Mouse (Mus musculus): ENCODE results near the gene Mea1.
A peak's percentile ranks its signal among the peaks of the same experiment; 100 is the strongest.

The Mea1 gene

DNA sequence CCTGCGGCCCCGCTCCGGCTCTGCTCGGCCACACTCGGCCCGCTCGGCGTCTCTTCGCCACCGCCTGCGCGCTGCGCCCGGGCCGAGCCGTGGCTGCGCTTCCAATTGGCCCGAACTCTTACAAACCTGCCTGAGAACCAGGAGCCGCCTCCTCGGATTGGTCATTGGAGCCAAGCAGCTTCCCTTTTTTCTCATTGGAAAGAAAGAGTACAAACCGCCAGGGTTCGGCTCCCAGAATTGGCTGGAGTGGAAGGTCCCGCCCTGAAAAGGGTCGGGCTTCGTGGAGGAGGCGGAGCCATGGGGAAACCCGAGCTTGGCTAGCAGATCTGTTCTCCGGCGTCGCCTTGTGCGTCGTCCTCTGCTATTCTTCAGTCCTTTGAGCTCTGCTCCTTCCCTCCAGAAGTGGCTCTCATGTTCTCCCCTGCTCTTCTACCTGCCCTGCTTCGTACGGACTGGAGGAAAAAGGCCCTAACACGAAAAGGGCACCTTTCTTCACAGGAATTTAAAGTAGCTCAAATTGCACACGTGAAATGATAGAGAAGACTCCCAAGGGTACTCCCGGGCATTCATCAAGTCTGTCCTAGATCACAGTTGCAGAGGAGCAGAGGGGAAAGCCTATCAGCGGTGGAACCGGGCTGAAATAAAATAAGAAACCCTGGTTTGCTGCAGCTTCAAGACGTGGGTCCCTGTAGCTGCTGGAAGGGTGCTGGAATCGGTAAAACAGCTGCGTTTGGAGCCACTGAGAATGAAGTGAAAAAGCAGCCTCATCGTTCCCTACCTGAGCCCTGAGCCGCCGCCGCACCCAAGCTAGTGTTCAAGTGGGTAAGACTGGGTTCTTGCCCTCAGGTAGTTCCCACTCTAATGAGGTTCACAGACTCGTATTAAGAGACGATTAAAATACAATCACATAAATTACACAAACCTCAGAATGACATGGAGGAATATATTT is 26.6 kb downstream of the Mea1 start, which contains the start of gene Ppp2r5d:
Ppp2r5d (minus strand) TSS at position 225 of the 949 bp plus-strand sequence.
- peak; percentile 98 for DNase-seq (ENCODE audit: low read depth)

DNA sequence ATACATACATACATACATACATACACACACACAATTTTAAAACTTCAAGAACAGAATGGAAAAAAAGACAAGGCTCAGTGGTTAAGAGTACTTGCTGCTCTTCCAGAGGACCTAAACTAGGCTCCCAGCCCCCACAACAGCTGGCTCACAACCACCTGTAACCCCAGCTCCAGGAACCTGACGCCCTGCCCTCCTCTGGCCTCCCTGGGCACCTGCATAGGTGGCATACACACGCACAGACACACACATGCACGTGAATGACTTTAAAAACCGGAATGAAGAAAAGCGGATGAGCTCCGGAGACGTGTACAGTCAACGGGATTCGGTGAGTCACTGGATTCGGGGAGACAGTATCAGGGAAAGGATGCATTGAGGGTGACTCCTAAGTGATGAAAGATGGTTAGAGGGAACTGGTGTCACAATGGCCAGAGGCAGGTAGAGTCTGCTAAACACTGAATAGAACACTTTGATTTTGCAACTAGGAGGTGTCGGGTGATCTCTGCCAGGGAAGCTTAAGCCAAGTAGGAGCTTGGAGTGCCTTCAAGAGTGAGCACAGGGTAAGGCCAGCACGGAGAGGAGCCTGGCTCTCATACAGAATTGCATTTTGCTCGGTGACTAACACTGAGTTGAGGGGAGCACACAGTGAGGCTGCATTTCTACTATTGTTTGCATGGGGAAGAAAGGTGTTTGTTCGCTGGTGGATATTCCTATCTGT is 27.9 kb downstream of the Mea1 start:
- DNase-seq (ENCODE audit: low read depth) = no peak

DNA sequence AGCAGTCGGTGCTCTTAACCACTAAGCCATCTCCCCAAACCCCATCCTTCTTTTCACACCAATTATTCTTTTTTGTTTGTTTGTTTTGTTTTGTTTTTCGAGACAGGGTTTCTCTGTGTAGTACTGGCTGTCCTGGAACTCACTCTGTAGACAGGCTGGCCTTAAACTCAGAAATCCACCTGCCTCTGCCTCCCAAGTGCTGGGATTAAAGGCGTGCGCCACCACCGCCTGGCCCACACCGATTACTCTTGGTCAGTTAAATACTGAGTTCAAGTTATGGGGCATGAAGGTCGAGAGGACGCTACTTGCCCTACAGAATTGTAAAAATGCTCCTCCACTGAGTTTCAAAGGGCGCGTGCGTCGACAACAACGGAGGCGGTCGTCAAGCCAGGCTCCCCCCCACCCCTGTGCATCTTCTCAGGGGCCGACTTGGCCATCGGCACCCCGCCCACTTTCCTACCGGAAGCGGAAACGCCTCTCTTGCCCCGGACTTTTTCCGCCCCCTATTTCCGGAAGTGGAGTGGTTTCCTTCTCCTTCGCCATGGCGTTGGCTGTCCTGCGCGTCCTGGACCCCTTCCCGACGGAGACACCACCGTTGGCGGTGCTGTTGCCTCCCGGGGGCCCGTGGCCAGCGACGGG is 32.5 kb downstream of the Mea1 start, which contains the start of gene Pex6:
Pex6 (plus strand) TSS at position 505 of the 639 bp plus-strand sequence.
- DNase-seq (ENCODE audit: low read depth) = peak; percentile 93

DNA sequence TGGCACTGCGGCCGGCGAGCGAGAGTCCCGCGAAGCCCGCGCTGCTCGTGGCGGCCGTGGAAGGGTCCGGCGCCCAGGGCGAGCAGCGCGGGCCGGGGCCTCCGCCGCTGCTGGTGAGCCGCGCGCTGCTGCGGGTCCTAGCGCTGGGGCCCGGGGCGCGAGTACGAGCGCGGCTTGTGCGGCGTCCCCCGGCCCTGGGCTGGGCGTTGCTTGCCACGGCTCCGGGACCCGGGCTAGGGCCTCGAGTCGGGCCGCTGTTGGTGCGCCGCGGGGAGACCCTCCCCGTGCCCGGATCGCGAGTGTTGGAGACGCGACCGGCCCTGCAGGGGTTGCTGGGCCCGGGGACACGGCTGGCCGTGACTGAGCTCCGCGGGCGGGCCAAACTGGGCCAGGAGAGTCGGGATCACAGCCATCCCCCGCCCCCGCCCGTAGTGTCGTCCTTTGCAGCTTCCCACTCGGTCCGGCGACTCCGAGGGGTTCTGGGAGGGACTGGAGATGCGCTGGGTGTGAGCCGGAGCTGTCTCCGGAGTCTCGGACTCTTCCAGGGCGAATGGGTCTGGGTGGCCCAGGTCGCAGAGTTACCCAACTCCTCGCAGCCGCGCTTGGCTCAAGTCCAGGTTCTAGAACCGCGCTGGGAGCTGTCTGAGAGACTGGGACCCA is 33.1 kb downstream of the Mea1 start:
- no peak for DNase-seq (ENCODE audit: low read depth)

DNA sequence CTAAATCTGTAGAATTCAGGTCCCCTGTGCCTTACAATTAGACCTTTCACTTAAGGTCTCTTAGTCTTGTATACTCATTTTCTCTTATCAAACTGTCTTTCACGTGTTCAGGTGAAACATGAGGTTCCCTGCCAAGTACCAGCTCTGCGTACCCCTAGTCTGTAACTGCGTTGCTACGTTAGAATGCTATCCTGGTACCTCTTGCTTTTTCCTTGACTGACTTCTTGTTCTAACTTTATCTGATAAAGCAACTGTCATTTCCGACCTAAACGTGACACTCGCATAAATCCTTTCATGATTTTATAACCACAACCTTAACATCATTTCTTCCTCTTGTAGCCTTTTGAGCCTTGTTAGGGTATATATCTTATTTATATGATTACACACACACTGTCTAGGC is 33.8 kb downstream of the Mea1 start:
- DNase-seq (ENCODE audit: low read depth) = no peak

DNA sequence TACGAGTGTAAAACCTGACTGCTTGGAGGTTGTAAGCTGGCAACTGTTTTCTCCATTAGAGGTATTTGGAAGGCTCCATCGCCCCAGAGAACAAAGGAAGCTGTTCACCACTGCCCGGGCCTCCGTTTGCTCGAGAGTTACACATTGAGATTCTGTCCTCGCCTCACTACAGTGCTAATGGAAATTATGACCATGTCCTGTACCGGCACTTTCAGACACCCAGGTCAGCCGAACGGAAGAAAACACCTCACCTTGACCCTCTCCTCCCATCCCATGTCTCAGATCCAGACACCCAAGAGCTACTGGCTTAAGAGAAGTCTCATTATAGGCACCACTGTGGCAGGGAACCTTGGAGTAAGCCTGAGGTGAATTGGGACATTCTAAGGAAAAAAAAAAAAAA is 35.3 kb downstream of the Mea1 start:
- no peak for DNase-seq (ENCODE audit: low read depth)

DNA sequence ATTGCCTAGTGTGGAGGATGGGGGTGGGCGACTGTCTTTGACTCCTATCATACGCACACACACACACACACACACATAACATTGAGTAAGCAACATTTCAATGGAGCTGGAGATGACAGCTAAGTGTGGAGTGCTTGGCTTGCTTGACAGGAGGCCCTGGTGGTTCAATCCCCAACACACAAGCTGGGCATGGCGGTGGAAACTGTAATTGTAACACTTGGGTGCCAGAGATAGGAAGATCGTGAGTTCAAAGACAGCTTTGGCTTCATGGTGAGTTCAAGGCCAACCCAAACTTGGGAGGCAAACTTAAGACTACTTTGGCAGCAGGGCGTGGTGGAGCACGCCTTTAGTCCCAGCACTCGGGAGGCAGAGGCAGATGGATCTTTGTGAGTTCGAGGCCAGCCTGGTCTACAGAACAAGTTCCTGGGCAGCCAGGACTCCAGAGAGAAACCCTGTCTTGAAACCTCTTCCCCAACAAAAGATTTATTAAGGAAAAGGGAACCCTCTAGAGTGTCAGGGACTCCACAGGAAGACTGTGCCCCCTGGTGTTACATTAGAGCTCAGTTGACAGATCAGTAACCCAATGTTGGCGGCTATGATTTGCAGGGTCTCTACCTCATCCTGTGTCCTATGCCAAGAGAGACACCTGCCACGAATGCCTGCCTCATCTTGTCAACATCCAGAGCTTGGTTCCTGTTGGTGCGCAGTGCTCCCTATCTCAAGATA is 36.3 kb downstream of the Mea1 start:
- no peak for DNase-seq (ENCODE audit: low read depth)

DNA sequence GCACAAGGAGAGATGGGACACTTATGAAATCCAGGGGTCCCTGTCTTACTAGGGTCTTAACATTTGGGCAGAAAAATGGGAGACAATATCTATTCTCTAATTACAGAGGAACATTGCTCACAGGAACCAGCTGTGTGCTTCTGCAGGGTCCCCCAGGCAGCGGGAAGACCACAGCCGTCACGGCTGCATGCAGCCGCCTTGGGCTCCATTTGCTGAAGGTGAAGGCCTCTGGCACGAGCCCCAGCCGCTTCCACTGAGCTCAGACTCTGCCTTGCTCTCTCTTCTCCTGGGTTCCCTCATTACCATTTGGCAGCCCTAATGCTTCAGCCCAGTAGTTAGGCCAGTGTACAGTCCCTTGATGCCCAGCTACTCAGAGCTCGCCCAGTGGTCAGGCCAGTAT is 42.5 kb downstream of the Mea1 start:
- no peak for DNase-seq (ENCODE audit: low read depth)

DNA sequence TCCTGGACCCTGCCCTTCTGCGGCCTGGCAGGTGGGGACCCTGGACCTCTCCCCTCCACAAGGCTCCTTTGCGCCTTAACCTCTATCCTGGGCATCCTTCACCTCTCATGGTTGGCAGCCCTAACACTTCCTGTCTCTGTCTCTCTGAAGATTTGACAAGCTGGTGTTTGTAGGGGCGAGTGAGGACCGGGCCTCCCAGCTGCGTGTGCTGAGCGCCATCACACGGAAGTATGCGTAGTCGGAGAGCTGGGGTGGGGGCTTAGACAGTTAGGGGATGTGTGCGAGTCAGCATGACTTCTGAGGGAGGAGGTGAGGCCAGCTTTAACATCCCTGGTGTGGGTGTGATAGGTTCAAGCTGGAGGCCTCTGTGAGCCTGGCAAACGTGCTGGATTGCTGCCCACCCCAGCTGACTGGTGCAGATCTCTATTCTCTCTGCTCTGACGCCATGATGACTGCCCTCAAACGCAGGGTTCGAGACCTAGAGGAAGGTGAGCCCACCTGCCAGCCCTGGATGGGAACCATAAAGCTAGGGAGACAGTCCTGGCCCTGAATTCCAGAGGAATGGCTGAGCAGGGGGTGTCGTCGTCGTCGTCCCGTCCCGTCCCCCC is 46.0 kb downstream of the Mea1 start:
- DNase-seq (ENCODE audit: low read depth) = no peak

DNA sequence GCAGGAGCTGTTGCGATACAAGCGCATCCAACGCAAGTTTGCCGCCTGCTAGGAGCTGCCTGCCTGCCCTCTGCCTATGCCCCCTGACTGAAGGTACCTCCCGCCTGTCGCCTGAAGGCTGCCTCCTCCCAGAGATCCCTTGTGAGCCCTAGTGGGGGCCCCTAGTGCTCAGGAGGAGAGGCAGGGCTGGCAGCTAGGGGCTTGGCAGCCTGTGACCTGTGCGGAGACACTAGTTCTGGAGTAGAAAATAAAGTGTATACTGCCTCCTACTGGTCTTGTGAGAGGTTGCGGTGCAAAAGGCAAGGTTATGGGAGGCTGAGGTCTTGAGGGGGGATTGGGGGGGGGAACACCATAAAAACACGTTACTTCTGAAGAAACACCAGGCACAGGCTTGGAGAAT is 46.7 kb downstream of the Mea1 start:
- DNase-seq (ENCODE audit: low read depth) = no peak

DNA sequence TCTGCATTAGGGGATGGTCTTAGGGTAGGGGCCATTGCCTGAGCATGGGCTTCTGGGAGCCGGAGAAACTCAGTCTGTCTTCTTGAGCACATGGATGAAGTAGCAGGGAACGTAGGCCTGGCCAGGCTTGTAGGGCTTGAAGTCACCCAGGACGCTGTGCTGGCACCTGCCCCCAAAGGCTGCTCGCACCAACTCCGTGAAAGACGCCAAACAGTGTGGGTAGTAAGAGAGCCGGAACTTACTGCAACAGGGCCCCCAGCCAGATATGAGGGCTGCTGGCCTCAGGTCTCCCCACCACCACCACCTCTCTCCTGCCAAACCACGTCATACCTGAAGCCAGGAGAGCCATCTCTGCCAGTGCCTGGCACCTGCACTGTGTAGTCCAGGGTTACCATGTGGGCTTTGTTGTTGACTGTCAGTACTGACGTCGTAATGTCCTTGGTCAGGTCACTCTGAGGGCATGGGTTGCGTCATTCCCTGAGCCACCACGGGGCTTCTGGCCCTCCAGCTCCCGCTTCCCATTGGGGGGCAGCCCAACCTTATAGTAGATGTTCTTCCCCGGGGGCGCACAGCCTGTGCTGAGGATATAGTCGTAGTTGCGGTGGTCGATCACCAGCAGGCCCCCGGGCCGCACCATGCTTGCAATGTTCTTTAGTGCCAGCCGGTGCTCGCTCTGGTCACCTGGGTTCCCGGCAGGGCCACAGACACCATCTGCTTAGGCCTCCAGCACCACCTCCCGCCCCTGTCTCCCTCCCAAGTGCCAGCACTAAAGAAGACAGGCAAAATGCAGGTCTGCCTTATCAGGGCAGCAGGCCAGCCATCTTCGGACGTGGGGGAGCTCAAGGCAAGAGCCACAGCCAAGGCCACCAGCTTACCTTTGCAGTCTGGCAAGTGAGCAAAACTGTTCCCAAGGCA is 47.4 kb downstream of the Mea1 start:
- no peak for DNase-seq (ENCODE audit: low read depth)

DNA sequence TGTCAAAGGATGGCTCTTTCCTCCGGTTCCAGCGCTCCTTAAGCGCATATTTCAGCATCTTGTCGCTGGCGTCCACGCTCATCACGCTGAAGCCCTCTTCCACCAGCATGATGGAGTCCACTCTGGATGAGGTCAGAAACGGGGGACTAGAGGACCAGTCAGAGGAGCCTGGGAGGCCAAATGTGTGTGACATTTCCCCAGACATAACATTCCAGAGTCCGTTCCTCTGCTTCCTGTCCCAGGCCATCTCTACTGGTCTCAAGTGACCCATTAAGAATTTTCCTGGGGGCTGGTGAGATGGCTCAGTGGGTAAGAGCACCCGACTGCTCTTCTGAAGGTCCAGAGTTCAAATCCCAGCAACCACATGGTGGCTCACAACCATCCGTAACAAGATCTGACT is 48.7 kb downstream of the Mea1 start:
- DNase-seq (ENCODE audit: low read depth) = no peak

DNA sequence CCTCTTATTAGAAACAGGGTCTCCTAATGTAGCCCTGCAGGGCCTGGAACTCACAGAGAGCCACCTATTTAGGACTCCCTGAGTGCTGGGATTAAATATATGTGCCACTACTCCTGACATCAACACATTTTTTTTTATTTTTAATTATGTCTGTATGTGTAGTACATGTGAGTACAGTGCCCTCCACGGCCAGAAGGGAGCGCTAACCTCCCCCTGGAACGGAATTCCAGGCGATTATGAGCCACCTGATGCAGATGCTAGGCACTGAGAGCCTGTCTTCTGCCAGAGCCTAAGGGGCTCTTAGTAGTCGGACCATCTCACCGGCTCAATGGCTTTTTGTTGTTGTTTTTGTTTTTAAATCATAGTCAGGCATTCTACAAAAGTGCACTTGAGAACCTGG is 49.4 kb downstream of the Mea1 start:
- no peak for DNase-seq (ENCODE audit: low read depth)

DNA sequence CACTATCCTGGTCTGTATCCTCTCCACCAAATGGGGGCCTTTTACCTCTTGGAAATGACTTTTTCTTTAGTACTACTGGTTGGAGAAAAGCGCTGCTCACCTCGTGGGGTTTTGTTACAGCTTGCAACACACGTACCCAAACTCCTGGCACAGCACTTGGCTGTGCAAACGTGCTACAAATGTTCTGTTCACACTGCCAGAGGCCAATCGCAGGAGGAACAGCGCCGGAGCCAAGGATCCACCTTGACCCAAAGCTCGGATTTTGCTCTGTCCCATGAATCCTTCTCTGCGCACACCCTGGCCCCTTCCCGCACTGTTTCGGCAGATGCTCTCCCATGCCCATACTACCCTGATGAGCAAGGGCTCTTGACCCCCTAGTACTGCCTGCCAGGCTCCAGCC is 49.9 kb downstream of the Mea1 start:
- DNase-seq (ENCODE audit: low read depth) = no peak

DNA sequence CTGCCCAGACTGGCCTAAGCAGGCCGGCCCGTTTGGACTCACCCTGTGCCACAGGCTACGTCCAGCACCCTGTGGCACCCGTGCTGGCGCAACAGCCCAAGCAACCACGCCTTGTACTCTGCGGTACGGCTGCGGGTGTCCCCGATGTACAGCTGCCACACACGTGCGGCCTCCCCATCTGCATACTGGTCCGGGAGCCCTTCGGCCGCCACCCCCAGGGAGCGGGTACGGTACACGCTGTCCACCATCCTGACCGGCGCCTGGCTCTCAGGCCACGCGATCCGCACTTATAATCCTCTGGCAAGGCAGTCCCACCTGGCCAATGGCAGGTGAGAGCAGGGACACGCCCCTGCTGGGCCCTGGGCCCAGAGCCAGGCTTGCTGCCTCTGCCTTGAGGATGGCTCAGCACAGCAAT is 50.3 kb downstream of the Mea1 start, which contains the start of gene Gnmt:
Gnmt (minus strand) TSS at position 265 of the 415 bp plus-strand sequence.
- DNase-seq (ENCODE audit: low read depth) = no peak

All from c-Kit-positive CD71-negative TER-119-negative erythroid progenitor cells, embryonic 14.5 days (primary cell).